Mouse (Mus musculus) kidney, adult 2 months (tissue): Measurements from ENCODE around the gene Zgpat.

ENCODE experiments used
- CTCF ChIP-seq: fragments of 200-500 bp; conservative IDR thresholded peaks from 2 replicates; pipeline ENCODE4 v1.5.1; 2011; ENCODE audit warnings: low read depth, mild to moderate bottlenecking, control low read depth, low read length, moderate library complexity, mixed read lengths; ENCODE audit not compliant: insufficient read depth, insufficient read length
- POLR2A ChIP-seq: fragments of 200-500 bp; IDR thresholded peaks from one replicate; pipeline ENCODE4 v1.6.1; 2011; ENCODE audit warnings: low read depth, low read length, control low read depth

- TF ChIP-seq POLR2A, result no peak
- no peak for TF ChIP-seq CTCF
These were observed at the start of gene Zgpat, which contains the start of gene Arfrp1 for GRCm38 (mm10) chr2:181364860-181365596.
